12 mouse cellular contexts compared by ENCODE assay signal in genomic region chr3:96937606-96938005, GRCm38 (mm10). TPM values are rescaled to one million over a fixed set of nuclear protein-coding genes. Genes with fewer than 3 reads are reported as not detected.
A peak's percentile ranks its signal among the peaks of the same experiment; 100 is the strongest.
DNase-seq lines count a peak whose midpoint lies in the region; ATAC-seq and TF ChIP-seq lines count a peak whose summit lies in the region.
"Had no signal": no experiment of that assay in that cellular context is flagged by ENCODE, and none has a peak within 500 bp of the region (broad histone marks: within the 10 kb centered on the region; RNA-seq: fewer than 3 reads in every experiment).

No protein-coding gene starts in this region.

- no peak overlapping the region for H3K27ac ChIP-seq in forebrain, embryonic 14.5 days (ENCODE audit: low read depth, low read length)
- no peak overlapping the region for H3K27ac ChIP-seq in limb, embryonic 14.5 days (replicated peaks; ENCODE audit: low read depth, low read length)

- no peaks in the 10 kb centered on the region for H3K4me1 ChIP-seq in forebrain, embryonic 14.5 days (ENCODE audit: control insufficient read depth, insufficient read depth, low read length)
- peaks cover 6% of the 10 kb centered on the region for H3K4me1 ChIP-seq in limb, embryonic 14.5 days (ENCODE audit: control insufficient read depth, insufficient read depth, low read length)

- ATAC-seq in forebrain, embryonic 14.5 days = peak; percentile 71; the same call in 1 of the 2 replicates
- ATAC-seq in limb, embryonic 14.5 days (ENCODE audit: low FRiP score, low read depth) = peak; percentile 56
- ATAC-seq: Patski had no signal

- no peak overlapping the region; the same call in 1 of the 2 replicates for H3K9ac ChIP-seq in forebrain, embryonic 14.5 days (ENCODE audit: low read length)
- no peak overlapping the region for H3K9ac ChIP-seq in limb, embryonic 14.5 days (ENCODE audit: low read depth, low read length, severe bottlenecking)

- WGBS in forebrain, embryonic 14.5 days = 27% methylated on average over 5 of the region's 5 CpGs
- WGBS in limb, embryonic 14.5 days = 7% methylated on average over 5 of the region's 5 CpGs

- DNase-seq in right cerebral cortex, adult 2 months (ENCODE audit: low spot score in 2 of 2) = peak; percentile 18 to 22
- DNase-seq in right cerebral cortex, postnatal 25 days = no peak
- peak; percentile 68 for DNase-seq in forebrain, embryonic 14.5 days (ENCODE audit: low spot score)
- peak; percentile 69 for DNase-seq in limb, embryonic 14.5 days (ENCODE audit: low spot score)
- peak; percentile 5 for DNase-seq in telencephalon, adult 2 months (ENCODE audit: low read depth, low spot score)
- DNase-seq in ovary, postnatal 36 days (ENCODE audit: low spot score) = no peak
- DNase-seq in heart, adult 18-20 months = no peak

- H3K9me3 ChIP-seq in forebrain, embryonic 14.5 days (replicated peaks; ENCODE audit: control insufficient read depth, low read length) = no peaks in the 10 kb centered on the region
- no peaks in the 10 kb centered on the region for H3K9me3 ChIP-seq in limb, embryonic 14.5 days (ENCODE audit: control insufficient read depth, low read length)

- H3K36me3 ChIP-seq in forebrain, embryonic 14.5 days (ENCODE audit: control insufficient read depth, insufficient read depth, low read length) = no peaks in the 10 kb centered on the region
- H3K36me3 ChIP-seq in limb, embryonic 14.5 days (ENCODE audit: control insufficient read depth, insufficient read depth, low read length) = no peaks in the 10 kb centered on the region

- no peak overlapping the region for H3K4me2 ChIP-seq in forebrain, embryonic 14.5 days (ENCODE audit: low read length)
- H3K4me2 ChIP-seq in limb, embryonic 14.5 days (replicated peaks; ENCODE audit: low read depth, low read length, severe bottlenecking) = no peak overlapping the region

- TF ChIP-seq POLR2A in limb, embryonic 14.5 days (IDR thresholded peaks at IDR 0.05; ENCODE audit: borderline replicate concordance, extremely low read depth, insufficient read depth, insufficient read length) = no peak

- no peak overlapping the region for H3K4me3 ChIP-seq in forebrain, embryonic 14.5 days (ENCODE audit: low read depth, low read length)
- no peak overlapping the region for H3K4me3 ChIP-seq in limb, embryonic 14.5 days (replicated peaks; ENCODE audit: low read length)

- no peaks in the 10 kb centered on the region for H3K27me3 ChIP-seq in forebrain, embryonic 14.5 days (replicated peaks; ENCODE audit: control insufficient read depth, insufficient read depth, low read length)
- no peaks in the 10 kb centered on the region for H3K27me3 ChIP-seq in limb, embryonic 14.5 days (ENCODE audit: control insufficient read depth, insufficient read depth, low read length)
- H3K27me3 ChIP-seq: Patski had no signal

RNA-seq across cellular contexts. Expression of gene Gja8, which starts 11.8 kb away (rescaled TPM):
- not detected in 2 replicates for polyA plus RNA-seq in forebrain, embryonic 14.5 days (2014; fragmentation: Nextera tagmentation; extraction: Ambion mirVana)
- 0.01 TPM in 1 of 2 replicates, not detected in the other for polyA plus RNA-seq in limb, embryonic 14.5 days (2012; rRNA removed)
- polyA plus RNA-seq in limb, embryonic 14.5 days (2014; fragmentation: Nextera tagmentation; extraction: Ambion mirVana) = not detected in 2 replicates
- not detected for total RNA-seq in heart, adult 18-20 months (2021)
- total RNA-seq: liver, adult 2 months; neutrophil, adult 5-6 weeks had no signal
- polyA plus RNA-seq: heart, embryonic 16.5 days; liver, adult 2 months; urinary bladder, adult 2 months had no signal

RNA-seq across cellular contexts. Expression of gene Gpr89, which starts 32.5 kb away (rescaled TPM):
- polyA plus RNA-seq in forebrain, embryonic 14.5 days (2014; fragmentation: Nextera tagmentation; extraction: Ambion mirVana) = 38.8 and 39.3 TPM in 2 replicates
- 15.8 and 16.6 TPM in 2 replicates for polyA plus RNA-seq in limb, embryonic 14.5 days (2012; rRNA removed)
- polyA plus RNA-seq in limb, embryonic 14.5 days (2014; fragmentation: Nextera tagmentation; extraction: Ambion mirVana) = 40.2 and 43.5 TPM in 2 replicates
- 10 to 100 TPM; 17.8 to 24.3 TPM for total RNA-seq in heart, adult 18-20 months (2021)

RNA-seq across cellular contexts. Expression of gene Gja5, which starts 33.1 kb away (rescaled TPM):
- polyA plus RNA-seq in forebrain, embryonic 14.5 days (2014; fragmentation: Nextera tagmentation; extraction: Ambion mirVana) = 1.1 and 2.0 TPM in 2 replicates
- polyA plus RNA-seq in limb, embryonic 14.5 days (2012; rRNA removed) = 25.7 and 28.5 TPM in 2 replicates
- polyA plus RNA-seq in limb, embryonic 14.5 days (2014; fragmentation: Nextera tagmentation; extraction: Ambion mirVana) = 8.5 and 10.3 TPM in 2 replicates
- 10 to 100 TPM; 15.8 to 17.2 TPM for total RNA-seq in heart, adult 18-20 months (2021)
- total RNA-seq: neutrophil, adult 5-6 weeks had no signal

Comparison
In these comparisons a context has a peak if more than half of its experiments do, and no peak if none do; other contexts are left out.
1. DNase-seq: peak in right cerebral cortex, adult 2 months (2 of 2), forebrain, embryonic 14.5 days (single experiment), limb, embryonic 14.5 days (single experiment) and telencephalon, adult 2 months (single experiment); none in right cerebral cortex, postnatal 25 days (single experiment), ovary, postnatal 36 days (single experiment) and heart, adult 18-20 months (0 of 2).